Mouse (Mus musculus): ENCODE results near the gene Gnptab. TPM values are rescaled to one million over a fixed set of nuclear protein-coding genes. Genes with fewer than 3 reads are reported as not detected.

Gene Gnptab
- polyA plus RNA-seq (2012; rRNA removed) = 7.1 and 8.7 TPM in 2 replicates

DNA sequence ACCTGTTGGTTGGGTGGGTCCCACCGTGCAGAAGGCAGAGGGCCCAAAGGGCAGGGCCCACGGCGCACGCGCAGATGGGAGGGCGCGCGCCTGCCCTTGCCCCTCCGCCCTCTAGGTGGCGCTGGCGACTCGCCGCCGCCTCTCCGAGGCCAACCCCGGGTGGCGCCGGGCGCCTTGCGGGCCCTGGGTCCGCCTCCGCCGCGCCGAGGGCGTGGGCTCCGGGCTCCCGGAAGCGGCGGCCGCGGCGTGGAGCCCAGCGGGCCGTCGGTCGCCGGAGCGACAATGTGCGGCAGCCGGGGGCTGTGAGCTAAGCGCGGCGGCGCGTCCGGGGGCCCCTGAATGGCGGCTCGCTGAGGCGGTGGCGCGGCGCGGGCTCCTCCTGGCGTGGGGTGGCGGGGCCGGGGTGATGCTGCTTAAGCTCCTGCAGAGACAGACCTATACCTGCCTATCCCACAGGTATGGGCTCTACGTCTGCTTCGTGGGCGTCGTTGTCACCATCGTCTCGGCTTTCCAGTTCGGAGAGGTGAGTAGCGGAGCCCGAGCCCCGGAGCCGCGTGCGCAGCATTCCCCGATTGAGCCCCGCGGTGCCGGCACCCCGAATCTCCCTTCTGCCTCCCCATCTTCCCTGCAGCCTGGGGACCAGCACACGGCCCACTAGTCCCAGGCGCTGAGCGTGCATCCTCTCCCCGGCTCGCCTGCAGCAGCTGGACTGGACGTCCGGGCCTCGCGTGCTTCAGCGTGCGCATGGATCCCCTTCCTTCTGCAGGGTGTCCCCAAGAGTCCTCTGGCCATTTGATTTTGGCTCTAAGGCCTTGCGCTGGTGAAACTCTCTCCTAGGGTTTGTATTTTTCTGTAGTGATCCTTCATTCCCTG lies at the start of gene Gnptab, which contains the start of gene Dram1:
TSS of gene Gnptab (plus strand) at position 120 of the 873 bp plus-strand sequence.
TSS of gene Dram1 (minus strand) at position 68 of the 873 bp plus-strand sequence.

GRCm38 (mm10) chr10:88459502-88459992 lies 80.6 kb downstream of the Gnptab start, which contains the start of gene Sycp3:
Sycp3 (plus strand) TSS chr10:88459569.

Other genes with a start within 250 kb of the Gnptab start
- 0.57 and 0.72 TPM in 2 replicates for gene Parpbp, start 232.2 kb upstream of the Gnptab start, polyA plus RNA-seq (2012; rRNA removed)
- 2.3 and 2.4 TPM in 2 replicates for gene Nup37, start 232.1 kb upstream of the Gnptab start, polyA plus RNA-seq (2012; rRNA removed)
- 9.9 and 10.2 TPM in 2 replicates for gene Washc3, start 178.0 kb upstream of the Gnptab start, polyA plus RNA-seq (2012; rRNA removed)
- gene Dram1, start 52 bp upstream of the Gnptab start, polyA plus RNA-seq (2012; rRNA removed) = 5.4 and 6.7 TPM in 2 replicates
- not detected in 2 replicates for gene Sycp3, start 80.4 kb downstream of the Gnptab start, polyA plus RNA-seq (2012; rRNA removed)
- 98.8 and 107 TPM in 2 replicates for gene Chpt1, start 124.9 kb downstream of the Gnptab start, polyA plus RNA-seq (2012; rRNA removed)
- gene Mybpc1, start 226.0 kb downstream of the Gnptab start, polyA plus RNA-seq (2012; rRNA removed) = not detected in 2 replicates